Mouse (Mus musculus) heart, embryonic 14.5 days (tissue): ENCODE measurements at regions not wholly inside any gene's neighbourhood (a gene's known extent, or its start where the extent isn't known, plus 50 kb on each side); places are given as distances from the start of the nearest gene placed in this dataset.

ENCODE experiments used
- ATAC-seq: fragments of 200-750 bp; cut with Nextera tagmentation; 2 replicates; pipeline ENCODE4 v1.8.0; 2017; ENCODE audit warnings: low read depth, moderate TSS enrichment; ENCODE audit not compliant: insufficient number of reproducible peaks, insufficient read depth, low FRiP score
- H3K27ac ChIP-seq, 2 experiments: fragments of 200-500 bp in 1 of 2; fragments of 300-500 bp in 1 of 2; sonication (generic) in 1 of 2; replicated peaks in 1 of 2; 2 replicates each; pipeline ENCODE4 v1.5.1; 2012 to 2014; ENCODE audit warnings: low read depth in 2 of 2, low read length in 2 of 2, control low read depth in 1 of 2, mild to moderate bottlenecking in 1 of 2, mixed read lengths in 1 of 2; ENCODE audit not compliant: control insufficient read depth in 1 of 2, insufficient read depth in 1 of 2
- H3K27me3 ChIP-seq: fragments of 300-500 bp; sonication (generic); 2 replicates; pipeline ENCODE4 v1.6.1; 2014; ENCODE audit warnings: mild to moderate bottlenecking, low read length, control low read depth; ENCODE audit not compliant: control insufficient read depth, insufficient read depth
- H3K36me3 ChIP-seq: fragments of 300-500 bp; sonication (generic); 2 replicates; pipeline ENCODE4 v1.6.1; 2014; ENCODE audit warnings: mild to moderate bottlenecking, control low read depth, low read length, mixed read lengths; ENCODE audit not compliant: control insufficient read depth, insufficient read depth
- H3K4me1 ChIP-seq, 2 experiments: fragments of 200-500 bp in 1 of 2; fragments of 300-500 bp in 1 of 2; sonication (generic) in 1 of 2; 2 replicates each; pipeline ENCODE4 v1.6.1; 2012 to 2014; ENCODE audit warnings: low read length in 2 of 2, control low read depth in 1 of 2, mixed read lengths in 1 of 2; ENCODE audit not compliant: control insufficient read depth in 2 of 2, insufficient read depth in 2 of 2
- H3K4me2 ChIP-seq: fragments of 300-500 bp; sonication (generic); 2 replicates; pipeline ENCODE4 v1.6.1; 2014; ENCODE audit warnings: mild to moderate bottlenecking, low read length
- H3K4me3 ChIP-seq, 2 experiments: fragments of 200-500 bp in 1 of 2; fragments of 300-500 bp in 1 of 2; sonication (generic) in 1 of 2; 2 replicates each; pipeline ENCODE4 v1.5.1; 2012 to 2014; ENCODE audit warnings: low read length in 2 of 2, mild to moderate bottlenecking in 2 of 2, control low read depth in 1 of 2, low read depth in 1 of 2, moderate library complexity in 1 of 2; ENCODE audit not compliant: control insufficient read depth in 1 of 2, insufficient read depth in 1 of 2
- H3K9ac ChIP-seq: fragments of 300-500 bp; sonication (generic); 2 replicates; pipeline ENCODE4 v1.6.1; 2014; ENCODE audit warnings: mild to moderate bottlenecking, low read length
- H3K9me3 ChIP-seq: fragments of 300-500 bp; sonication (generic); 2 replicates; pipeline ENCODE4 v1.6.1; 2016; ENCODE audit warnings: low read length, control low read depth; ENCODE audit not compliant: control insufficient read depth
- WGBS: fragments of 180-500 bp; shearing (Covaris S2); extraction: QIAGEN DNeasy Blood & Tissue Kit; methylation state at CpG from one replicate; pipeline ENCODE4 v1.1.7; 2014; 5-methylcytosine and 5-hydroxymethylcytosine counted together

DNA sequence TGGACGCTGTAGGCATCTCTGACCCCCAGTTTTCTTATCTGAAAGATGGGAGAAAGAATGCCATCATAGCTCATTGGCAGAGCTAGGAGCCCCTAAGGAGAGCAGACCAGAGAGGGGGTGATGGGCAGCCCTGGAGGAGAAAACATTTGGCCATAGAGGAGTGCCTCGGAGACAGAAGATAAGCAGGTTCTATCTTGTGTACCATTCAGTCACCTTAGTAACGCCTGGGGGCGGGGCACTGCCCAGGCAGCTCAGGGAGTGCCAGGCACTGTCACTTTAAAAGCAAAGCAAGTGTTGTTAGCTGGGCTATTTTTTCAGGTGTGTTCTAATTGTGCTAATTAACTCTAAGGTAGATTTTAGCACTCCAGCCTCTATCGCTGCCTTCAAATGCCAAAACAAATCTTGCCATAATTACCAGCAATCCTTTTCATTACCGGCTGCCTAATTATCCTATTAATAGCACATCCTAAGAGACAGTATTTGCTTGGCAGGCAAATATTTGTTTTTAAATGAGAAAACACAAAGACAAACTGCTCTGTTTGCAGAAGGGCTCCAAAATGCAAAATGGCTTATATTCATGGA lies 119.1 kb downstream of the Tle3 start:
- Histone ChIP-seq H3K27ac (no peak overlapping the region), H3K9ac (no peak overlapping the region), H3K4me3 (no peak overlapping the region), H3K9me3 (no peaks in the 10 kb centered on the region), H3K4me1 (no peaks in the 10 kb centered on the region; a peak in 1 of 4 replicates), H3K4me2 (no peak overlapping the region), H3K27me3 (peaks cover 51% of the 10 kb centered on the region), H3K36me3 (no peaks in the 10 kb centered on the region)
- 22% methylated on average over 6 of the region's 6 CpGs for WGBS
- no peak for ATAC-seq

DNA sequence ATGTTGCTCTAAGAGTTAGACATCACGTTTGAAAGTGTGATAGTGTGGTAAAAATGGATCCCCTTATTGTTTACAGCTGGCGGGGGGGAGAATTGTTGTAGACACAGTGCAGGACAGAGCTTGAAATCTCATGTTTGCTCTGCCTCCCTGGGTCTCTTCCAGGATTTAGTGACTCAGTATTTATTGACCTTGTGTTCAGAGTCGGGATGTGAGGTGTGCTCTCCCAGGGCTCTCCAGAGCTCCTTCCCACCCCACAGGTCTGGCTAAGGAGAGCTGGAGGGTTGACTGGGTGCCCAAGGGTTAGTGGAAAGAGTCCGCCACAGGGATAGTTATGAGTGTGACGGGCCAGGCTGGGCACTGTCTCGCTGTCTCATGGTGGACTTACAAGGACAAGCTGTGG lies 117.8 kb downstream of the Tle3 start:
- Histone ChIP-seq H3K4me3 (no peak overlapping the region), H3K4me2 (no peak overlapping the region), H3K36me3 (no peaks in the 10 kb centered on the region), H3K9me3 (no peaks in the 10 kb centered on the region), H3K27ac (no peak overlapping the region), H3K27me3 (peaks cover 46% of the 10 kb centered on the region), H3K4me1 (no peaks in the 10 kb centered on the region; a peak in 1 of 4 replicates), H3K9ac (no peak overlapping the region)
- ATAC-seq: no peak
- WGBS: 74% methylated on average over 6 of the region's 6 CpGs

DNA sequence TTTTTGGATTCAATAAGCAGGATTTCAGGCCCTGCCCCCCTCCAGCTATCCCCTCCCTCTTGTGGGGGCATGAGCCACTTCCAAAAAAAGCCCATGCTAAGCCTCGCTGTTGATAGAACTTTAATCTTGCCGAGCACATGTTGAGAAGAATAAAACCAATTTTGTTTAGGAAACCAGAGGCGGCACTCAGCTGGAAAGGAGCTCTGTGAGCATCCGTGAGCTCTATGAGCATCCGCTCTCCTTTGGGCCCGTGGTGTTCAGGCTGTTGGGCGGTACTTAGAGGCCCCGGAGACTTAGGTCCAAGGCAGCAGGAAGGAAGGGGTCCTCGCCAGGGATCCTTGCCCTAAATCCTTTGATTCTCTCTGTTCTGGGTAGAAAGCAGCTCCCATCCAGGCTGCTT lies 117.0 kb downstream of the Tle3 start:
- H3K9me3 ChIP-seq: no peaks in the 10 kb centered on the region
- H3K36me3 ChIP-seq: no peaks in the 10 kb centered on the region
- no peaks in the 10 kb centered on the region; a peak in 1 of 4 replicates for H3K4me1 ChIP-seq
- no peak for ATAC-seq
- H3K27me3 ChIP-seq: peaks cover 41% of the 10 kb centered on the region
- no peak overlapping the region for H3K27ac ChIP-seq
- H3K4me3 ChIP-seq: no peak overlapping the region
- H3K4me2 ChIP-seq: no peak overlapping the region
- WGBS: 39% methylated on average over 9 of the region's 9 CpGs
- no peak overlapping the region for H3K9ac ChIP-seq

DNA sequence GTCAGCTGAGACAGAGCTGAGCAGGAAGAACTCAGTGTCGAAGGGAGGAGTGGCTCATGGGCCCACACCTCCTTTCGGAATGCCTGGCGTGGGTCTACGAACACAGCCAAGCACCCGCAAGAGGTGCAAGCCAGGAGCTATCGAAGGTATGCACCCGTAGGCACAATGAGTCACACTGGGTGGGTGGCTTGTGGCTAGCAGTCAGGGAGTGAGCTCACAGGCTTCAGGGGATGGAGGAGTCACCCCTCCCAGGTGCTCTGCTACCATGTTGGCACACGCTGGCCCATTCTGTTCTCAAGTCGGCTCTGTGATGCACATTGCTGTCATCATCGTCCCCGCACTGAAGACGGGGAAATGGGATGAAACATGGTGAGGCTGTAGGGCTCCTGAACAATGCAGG lies 115.7 kb downstream of the Tle3 start:
- no peak overlapping the region for H3K9ac ChIP-seq
- H3K27me3 ChIP-seq: peaks cover 42% of the 10 kb centered on the region
- H3K36me3 ChIP-seq: no peaks in the 10 kb centered on the region
- H3K4me2 ChIP-seq: no peak overlapping the region
- no peaks in the 10 kb centered on the region; a peak in 1 of 4 replicates for H3K4me1 ChIP-seq
- no peak overlapping the region for H3K4me3 ChIP-seq
- WGBS: 81% methylated on average over 12 of the region's 12 CpGs
- ATAC-seq: no peak
- H3K9me3 ChIP-seq: no peaks in the 10 kb centered on the region
- H3K27ac ChIP-seq: no peak overlapping the region

DNA sequence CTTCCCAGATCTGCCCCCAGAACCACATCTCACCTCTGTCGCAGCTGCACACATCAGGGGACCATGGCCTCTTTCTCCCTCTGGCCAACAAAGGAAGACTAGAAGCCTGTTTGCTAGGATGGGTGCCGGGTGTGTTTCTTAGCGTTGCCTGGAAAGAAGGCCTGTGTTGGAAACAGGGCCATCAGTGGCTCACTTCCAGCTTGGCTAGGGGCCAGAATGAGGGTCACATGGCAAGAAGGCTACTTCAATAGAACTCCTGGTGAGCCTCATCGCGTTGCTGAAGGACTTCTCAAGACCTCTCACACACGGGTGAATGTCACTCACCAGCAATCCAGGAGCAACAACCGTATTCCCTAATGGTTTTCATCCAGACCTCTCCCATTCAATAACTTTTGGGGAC lies 115.0 kb downstream of the Tle3 start:
- peaks cover 42% of the 10 kb centered on the region for H3K27me3 ChIP-seq
- 63% methylated on average over 7 of the region's 7 CpGs for WGBS
- H3K4me2 ChIP-seq: no peak overlapping the region
- no peaks in the 10 kb centered on the region for H3K36me3 ChIP-seq
- no peak overlapping the region for H3K9ac ChIP-seq
- no peak overlapping the region for H3K27ac ChIP-seq
- ATAC-seq: no peak
- no peak overlapping the region for H3K4me3 ChIP-seq
- H3K4me1 ChIP-seq: no peaks in the 10 kb centered on the region; a peak in 1 of 4 replicates
- H3K9me3 ChIP-seq: no peaks in the 10 kb centered on the region

DNA sequence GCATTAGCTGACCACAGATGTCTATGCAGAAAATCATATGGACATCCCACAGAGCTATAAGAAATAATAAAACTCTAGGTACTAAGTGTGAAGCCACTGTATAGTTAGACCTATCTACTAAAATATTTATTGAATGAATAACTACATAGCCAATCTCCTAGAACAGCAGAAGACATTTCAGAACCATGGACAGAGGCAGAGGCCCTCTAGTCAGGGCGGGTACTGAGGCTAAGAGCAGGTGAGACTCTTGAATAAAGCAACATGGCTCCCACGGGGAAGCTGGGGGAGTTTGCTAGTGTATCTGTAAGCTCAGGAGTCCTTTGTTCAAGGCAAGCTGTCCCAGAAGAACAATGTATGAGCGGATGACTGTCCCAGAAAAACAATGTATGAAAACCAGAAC lies 112.2 kb downstream of the Tle3 start:
- H3K27ac ChIP-seq: no peak overlapping the region
- H3K36me3 ChIP-seq: no peaks in the 10 kb centered on the region
- no peak for ATAC-seq
- H3K9ac ChIP-seq: no peak overlapping the region
- no peaks in the 10 kb centered on the region; a peak in 1 of 4 replicates for H3K4me1 ChIP-seq
- H3K9me3 ChIP-seq: no peaks in the 10 kb centered on the region
- H3K27me3 ChIP-seq: peaks cover 32% of the 10 kb centered on the region
- WGBS: 18% methylated on average over 3 of the region's 3 CpGs
- no peak overlapping the region for H3K4me3 ChIP-seq
- H3K4me2 ChIP-seq: no peak overlapping the region

DNA sequence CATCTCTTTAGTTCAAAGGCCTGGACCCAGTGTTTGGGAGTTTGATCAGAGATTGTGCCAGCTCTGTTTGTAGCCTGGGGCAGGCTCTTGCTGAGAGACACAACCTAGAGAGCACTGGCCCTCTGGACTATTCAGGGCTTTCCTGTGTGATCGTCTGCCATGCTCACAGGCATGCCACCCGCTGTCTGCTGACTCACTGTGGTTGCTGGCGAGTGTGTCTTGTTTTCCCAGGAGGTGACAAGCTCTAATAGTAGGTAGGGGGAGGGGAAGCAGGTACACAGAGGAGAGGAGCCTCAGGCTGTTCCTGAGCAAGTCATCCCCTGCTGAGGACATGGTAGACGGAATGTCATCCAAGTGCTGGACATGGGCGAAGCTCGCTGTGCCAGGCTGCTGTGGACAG lies 107.5 kb downstream of the Tle3 start:
- no peaks in the 10 kb centered on the region for H3K9me3 ChIP-seq
- peaks cover 34% of the 10 kb centered on the region for H3K27me3 ChIP-seq
- no peaks in the 10 kb centered on the region for H3K36me3 ChIP-seq
- H3K9ac ChIP-seq: no peak overlapping the region
- no peak overlapping the region for H3K27ac ChIP-seq
- WGBS: 35% methylated on average over 6 of the region's 6 CpGs
- H3K4me1 ChIP-seq: no peaks in the 10 kb centered on the region
- ATAC-seq: no peak
- H3K4me2 ChIP-seq: no peak overlapping the region
- H3K4me3 ChIP-seq: no peak overlapping the region

DNA sequence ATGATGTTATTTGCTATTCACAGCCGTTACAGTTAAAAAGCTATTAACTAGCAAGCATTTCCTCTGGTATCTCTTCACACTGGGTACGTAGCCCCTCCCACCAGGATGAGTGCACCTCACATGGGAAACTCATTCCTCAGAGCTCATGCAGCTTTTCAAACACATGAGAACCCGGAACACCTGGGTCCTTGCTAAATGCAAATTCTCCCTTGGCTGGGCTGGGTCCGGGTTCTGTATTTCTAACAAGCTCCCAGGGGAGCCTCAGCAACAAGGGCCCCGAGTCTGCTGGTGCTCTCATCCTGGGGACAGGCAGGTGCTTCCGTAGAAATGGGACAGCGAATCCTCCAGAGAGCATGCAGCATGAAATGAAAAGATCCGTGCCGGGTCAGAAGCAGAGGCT lies 106.7 kb downstream of the Tle3 start:
- Histone ChIP-seq H3K4me2 (no peak overlapping the region), H3K4me3 (no peak overlapping the region), H3K36me3 (no peaks in the 10 kb centered on the region), H3K4me1 (no peaks in the 10 kb centered on the region), H3K27me3 (peaks cover 34% of the 10 kb centered on the region), H3K9ac (no peak overlapping the region), H3K9me3 (no peaks in the 10 kb centered on the region), H3K27ac (no peak overlapping the region)
- WGBS: 41% methylated on average over 9 of the region's 9 CpGs
- no peak for ATAC-seq
